Mouse (Mus musculus) CD4-positive, CD25-positive, alpha-beta regulatory T cell, adult 2 months (primary cell): ENCODE measurements around the gene Cdc42bpb.

Source experiments
- DNase-seq: peaks from one replicate; pipeline ENCODE4 v3.0.0-alpha.2; 2012; ENCODE audit warnings: low read depth, low spot score

Cdc42bpb gene

DNA sequence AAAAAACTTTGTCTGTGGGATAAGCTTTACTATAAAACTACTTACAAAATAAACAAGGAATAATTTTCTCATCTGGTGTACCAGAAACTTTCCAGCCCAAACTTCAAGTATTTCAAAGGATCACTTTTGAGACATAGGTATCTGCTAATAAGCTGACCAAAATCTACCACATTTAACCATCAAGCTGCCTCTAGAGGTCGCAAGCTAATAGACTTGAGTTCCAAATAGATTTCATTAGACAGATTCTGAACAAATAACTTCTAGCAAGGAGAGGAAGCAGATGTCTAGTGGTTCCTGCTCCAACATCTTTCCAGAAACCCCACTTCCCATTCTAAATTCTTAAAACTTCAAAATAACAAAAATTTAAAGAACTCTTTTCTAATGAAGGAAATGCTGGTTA, 33.6 kb downstream of the Cdc42bpb start:
- DNase-seq, result no peak

DNA sequence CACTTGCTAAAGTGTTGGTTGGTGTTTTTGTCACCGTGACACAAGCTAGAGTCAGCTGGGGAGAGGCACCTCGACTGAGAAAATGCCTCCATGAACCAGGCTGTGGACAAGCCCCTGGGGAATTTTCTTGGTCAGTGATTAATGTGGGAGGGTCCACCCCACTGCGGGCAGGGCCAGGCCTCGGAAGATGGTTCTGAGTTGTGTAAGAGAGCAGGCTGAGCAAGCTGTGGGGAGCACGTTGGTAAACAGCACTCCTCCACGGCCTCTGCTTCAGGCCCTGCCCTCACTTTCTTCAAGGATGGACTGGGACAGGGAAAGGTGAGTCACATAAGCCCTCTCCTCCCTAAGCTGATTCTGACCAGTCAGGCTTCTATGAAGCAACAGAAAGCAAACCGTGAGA, 36.8 kb downstream of the Cdc42bpb start:
- no peak for DNase-seq

DNA sequence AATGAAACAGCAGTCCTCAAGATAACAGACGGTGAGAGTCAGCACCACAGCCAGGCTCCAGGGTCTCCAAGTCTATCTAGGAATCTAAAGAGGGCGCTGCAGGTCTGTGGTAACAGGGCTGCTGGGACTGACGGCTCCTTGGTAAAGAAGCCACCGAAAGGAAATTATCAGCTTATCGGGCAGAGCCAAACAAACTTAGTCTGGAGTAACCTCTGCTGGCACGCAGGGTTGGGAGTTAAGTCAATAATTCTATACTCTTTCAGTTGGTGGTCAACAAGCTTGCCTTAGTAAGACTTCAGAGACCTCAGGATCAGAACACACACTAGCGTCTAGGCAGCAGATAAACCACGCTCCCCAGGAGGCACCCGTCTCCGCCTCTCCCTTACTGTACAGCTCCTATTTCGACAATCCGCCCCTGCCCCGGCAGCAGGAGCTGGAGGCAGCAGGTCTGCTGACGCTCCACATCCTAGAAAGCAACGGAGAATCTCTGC, 39.6 kb downstream of the Cdc42bpb start:
- no peak for DNase-seq

DNA sequence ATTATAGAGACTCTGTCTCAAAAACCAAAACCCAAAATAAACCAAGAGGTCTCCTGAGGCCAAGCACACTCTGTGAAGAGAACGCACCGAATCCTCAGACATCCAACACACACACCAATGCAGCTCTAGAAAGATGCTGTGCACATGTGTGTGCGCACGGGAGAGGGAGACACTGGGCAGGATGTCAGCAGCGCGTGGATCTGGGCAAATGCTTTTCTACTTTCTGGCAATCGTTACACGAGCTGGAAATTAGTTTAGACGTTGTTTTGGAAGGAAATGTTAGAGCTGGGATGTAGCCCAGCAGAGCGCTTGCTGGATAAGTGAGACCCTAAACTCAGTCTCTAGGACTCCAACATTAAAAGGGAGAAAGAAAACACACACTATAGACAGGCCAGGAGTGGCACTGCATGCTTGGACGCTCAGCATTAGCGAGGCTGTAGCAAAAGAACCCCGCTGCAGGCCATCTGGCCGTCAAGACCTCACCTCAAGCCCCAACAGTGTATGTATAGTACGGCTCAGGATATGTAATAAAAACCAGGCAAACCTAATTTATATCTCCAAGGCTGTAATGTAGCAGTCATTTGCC, 44.4 kb downstream of the Cdc42bpb start:
- no peak for DNase-seq

- no peak for DNase-seq
Measured at GRCm38 (mm10) chr12:111332443-111332842, 45.1 kb downstream of the Cdc42bpb start.

GRCm38 (mm10) chr12:111331573-111331972, 45.9 kb downstream of the Cdc42bpb start:
- DNase-seq, result no peak

- no peak for DNase-seq
Measured at GRCm38 (mm10) chr12:111329281-111329680, 48.2 kb downstream of the Cdc42bpb start.

DNA sequence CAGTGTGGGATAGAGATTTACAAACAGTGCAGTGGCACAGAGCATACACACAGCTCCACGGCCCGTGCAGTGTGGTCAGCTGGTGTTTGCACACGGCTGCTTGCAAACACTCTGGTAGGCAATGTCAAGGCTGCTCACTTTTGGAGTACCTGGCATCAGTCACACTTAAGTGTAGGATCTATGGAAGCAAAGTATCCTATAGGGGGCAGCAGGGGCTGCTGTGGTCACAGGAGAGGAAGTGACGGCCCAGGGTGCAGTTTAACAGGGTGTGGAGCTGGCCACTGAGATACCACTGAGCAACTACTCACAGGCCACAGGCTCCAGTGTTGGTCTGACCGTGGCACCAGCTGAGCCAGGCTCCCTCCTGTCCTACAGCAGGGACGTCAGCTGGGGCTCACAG, 49.2 kb downstream of the Cdc42bpb start:
- no peak for DNase-seq

GRCm38 (mm10) chr12:111325744-111326424, 51.6 kb downstream of the Cdc42bpb start:
- DNase-seq, result peak; percentile 19

DNA sequence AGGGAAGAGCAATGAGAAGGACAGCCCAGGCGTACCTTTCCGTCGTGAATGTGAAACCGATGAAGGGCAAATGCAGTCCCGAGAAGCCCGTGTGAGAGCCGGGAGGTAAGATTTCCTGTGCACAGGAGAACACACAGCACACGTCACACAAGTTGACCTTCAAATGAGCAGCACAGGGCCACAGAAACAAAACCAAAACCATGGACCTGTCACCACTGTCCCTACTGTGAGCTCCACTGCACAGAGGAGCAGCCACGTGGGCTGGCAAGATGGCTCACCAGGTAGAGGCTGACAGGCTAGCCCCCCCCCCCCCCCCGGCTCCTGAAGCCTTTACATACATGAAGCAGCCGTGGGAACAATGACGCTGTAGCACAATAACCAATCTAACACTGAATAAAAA, 52.6 kb downstream of the Cdc42bpb start:
- no peak for DNase-seq

DNA sequence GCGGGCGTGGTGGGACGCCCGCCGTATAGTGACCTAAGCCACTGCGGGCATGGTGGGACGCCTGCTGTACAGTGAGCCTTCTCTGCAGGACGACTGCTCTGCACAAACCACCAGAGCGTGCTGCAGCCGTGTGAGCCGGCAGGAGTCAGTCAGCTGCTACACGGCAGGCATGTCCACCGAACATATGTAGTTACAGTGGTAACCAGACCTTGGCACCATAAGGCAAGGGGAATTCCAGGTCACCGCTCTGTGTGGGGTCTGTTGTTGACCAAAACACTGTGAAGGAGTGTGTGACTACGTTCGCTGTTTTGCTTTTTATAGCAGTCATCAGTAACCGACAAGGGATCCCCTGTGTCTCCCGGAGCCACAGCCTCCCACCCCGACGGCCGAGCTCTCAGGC, 53.0 kb downstream of the Cdc42bpb start:
- no peak for DNase-seq

GRCm38 (mm10) chr12:111323423-111323822, 54.1 kb downstream of the Cdc42bpb start:
- no peak for DNase-seq

DNA sequence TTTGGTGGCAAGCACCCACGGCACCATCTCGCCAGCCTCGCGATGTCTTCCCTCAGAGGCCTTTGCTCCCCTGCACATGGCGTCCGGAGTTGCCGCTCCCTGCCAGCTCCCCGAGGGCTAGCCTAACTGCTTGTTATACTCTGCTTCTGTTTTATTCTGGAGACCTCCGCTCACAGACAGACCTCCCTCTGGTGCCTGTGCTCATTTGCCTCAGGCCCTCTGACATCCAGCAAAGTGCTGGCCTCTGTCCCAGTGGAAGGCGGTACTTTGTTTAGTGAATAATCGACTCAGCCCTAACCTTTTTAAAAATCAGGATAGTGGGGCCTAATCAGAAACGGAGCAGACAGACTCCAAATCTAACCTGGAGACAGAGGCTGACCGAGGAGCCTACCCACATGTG, 55.7 kb downstream of the Cdc42bpb start:
- DNase-seq, result no peak

- no peak for DNase-seq
Measured at GRCm38 (mm10) chr12:111320549-111320948, 57.0 kb downstream of the Cdc42bpb start.

GRCm38 (mm10) chr12:111317694-111318093, 59.8 kb downstream of the Cdc42bpb start:
- no peak for DNase-seq

GRCm38 (mm10) chr12:111314273-111314672, 63.2 kb downstream of the Cdc42bpb start:
- no peak for DNase-seq

GRCm38 (mm10) chr12:111311775-111312174, 65.7 kb downstream of the Cdc42bpb start:
- DNase-seq, result no peak

- DNase-seq, result no peak
Measured at GRCm38 (mm10) chr12:111309931-111310330, 67.6 kb downstream of the Cdc42bpb start.

GRCm38 (mm10) chr12:111309256-111309655, 68.3 kb downstream of the Cdc42bpb start:
- DNase-seq, result no peak

DNA sequence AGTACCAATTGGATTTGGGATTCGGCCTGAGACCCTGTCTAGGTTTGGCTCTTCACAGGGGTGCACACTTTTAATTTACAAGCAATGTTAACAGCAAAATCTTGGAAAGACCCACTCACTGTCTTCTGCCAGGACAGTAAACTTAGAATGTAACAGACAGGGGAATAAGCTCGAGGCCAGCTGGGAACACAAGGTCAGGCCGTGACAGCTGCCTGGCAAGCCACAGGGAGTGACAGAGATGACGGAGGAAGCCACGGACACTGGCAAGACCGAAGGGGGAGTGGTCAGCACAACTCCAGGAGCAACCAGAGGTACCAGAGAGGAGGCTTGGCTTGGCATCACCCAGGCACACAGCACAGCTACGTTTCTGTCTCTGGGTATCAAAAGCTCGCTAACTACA, 70.7 kb downstream of the Cdc42bpb start:
- no peak for DNase-seq

GRCm38 (mm10) chr12:111303702-111304337, 73.7 kb downstream of the Cdc42bpb start:
- DNase-seq, result no peak

DNA sequence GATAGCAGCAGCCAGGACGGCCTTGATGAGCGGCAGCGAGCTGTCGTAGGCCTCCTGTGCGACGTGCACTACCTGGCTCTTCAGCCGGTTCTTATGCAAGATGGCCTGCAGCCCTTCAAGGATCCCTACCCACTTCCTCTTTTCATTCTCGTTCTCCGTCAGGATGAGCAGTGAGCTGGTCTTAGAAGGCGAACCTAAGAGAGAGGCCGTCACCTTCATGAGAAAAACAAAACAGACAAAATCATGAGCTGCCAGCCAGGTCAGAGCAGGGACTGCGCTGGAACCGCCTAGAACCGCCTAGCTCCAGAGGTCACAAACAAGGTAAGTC, 75.5 kb downstream of the Cdc42bpb start:
- DNase-seq, result no peak
